Mouse (Mus musculus): Measurements from ENCODE around the gene Pibf1.

- TF ChIP-seq CTCF (IDR thresholded peaks at IDR 0.05; ENCODE audit: low read depth), result no peak
- TF ChIP-seq EP300 (IDR thresholded peaks at IDR 0.05; ENCODE audit: low read depth), result no peak
Measured at GRCm38 (mm10) chr14:99292176-99292575, 193.0 kb downstream of the Pibf1 start.
